Mouse (Mus musculus): ENCODE measurements around the gene Gm10382.
"Not testable (repeated sequence)": the region's sequence is repeated elsewhere in the genome, so short reads cannot be mapped to it uniquely, and the experiment has no call there.

Gm10382 gene

DNA sequence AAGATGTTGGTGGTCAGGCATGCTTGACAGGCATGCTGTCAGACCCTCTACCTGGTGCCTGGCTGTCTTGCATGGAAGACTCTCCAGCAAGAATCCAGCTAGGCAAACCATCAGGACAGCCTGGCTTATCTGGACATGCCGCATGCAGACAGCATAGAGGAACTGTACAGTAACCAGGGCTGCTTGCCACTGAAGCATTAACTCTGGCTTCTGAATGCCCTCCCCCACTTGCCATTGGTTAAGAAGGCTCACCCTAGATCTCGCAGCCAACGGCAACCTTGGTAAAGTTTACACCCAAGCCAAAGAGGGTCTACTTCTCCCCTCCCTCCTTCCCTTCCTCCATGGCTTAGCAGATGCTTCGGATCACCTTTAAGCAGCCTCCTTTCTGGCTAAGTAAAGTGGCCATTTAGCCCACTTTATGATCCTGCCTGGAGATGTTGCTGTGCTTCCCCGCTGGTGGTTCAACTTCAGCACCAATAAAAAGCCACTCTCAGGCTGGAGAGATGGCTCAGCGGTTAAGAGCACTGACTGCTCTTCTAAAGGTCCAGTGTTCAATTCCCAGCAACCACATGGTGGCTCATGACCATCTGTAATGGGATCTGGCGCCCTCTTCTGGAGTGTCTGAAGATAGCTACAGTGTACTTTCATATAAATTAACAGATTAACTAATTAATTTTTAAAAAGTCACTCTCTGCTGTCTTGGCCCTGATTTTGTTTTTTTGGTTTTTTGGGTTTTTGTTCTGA, 18.0 kb upstream of the Gm10382 start:
- no peak for DNase-seq (ENCODE audit: low read depth, low spot score)

DNA sequence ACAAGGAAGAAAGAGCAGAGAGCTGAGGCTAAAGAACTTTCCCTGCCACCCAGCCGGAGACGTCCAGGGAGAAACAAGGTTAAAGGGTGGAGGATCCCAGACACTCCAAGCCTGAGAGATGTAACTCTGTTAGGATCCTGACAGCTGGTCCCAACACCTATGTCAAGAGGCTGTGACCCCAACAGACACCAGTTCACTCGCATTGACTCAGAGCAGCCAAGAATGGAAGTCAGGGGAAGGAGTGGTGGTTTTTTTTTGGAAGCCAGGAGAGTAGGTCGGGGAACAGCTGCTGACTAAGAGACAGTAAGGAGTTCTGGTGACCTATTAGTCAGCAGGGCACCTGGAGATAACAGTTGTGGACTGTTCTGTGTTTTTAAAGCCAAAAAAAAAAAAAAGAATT, 17.1 kb upstream of the Gm10382 start:
- DNase-seq (ENCODE audit: low read depth, low spot score), result no peak

DNA sequence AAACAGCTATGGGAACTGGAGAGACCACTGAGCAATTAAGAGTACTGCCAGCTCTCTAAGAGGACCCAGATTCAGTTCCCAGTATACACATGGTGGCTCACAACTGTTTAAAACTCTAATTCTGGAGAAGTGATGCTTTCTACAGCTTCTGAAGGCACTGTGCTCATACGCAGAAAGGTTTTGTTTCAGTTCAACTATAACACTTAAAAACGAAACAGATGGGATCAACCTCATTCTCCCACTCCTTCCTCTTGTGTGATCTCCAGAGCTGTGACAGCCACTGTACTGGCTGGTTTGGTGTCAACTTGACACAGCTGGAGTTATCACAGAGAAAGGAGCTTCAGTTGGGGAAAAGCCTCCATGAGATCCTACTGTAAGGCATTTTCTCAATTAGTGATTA, 13.3 kb upstream of the Gm10382 start:
- no peak for DNase-seq (ENCODE audit: low read depth, low spot score)

DNA sequence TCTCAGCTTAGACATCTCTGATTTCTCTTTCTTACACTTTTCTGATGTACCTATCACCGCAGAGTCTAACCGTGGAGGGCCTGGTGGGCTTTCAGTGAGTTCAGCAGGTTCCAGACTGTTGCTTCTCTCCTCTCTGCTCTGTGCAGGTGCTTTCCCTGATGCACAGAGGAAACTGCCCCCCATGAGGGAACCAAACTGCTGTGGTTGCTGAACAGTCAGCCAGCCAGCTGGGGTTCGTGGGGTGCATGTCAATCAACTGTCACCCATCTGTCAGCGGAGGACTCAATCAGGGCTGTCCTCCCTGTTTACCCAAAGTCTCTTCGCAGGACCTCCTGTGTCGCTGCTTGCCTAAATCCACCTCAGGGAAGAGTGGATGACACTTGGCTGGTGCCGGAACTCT, 11.9 kb upstream of the Gm10382 start:
- no peak for DNase-seq (ENCODE audit: low read depth, low spot score)

DNA sequence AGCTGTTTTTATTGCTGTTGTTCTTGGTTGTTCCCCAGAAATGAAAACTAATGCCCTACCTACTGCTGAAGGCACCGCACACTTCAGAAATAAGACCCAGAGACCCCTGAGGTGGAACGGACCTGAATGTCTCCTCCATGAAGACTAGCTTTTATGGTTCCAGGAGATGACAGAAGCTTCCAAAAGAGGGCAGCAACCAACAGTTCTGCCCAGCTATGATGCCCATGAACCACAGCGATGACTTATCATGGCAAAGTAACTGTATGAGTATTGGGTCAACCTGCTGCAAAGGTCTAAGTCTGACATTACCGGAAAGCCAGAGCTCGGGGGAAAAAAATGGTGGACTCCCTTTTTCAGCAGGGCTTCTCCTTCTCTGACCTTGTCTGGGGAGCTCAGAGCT, 10.2 kb upstream of the Gm10382 start:
- DNase-seq (ENCODE audit: low read depth, low spot score), result no peak

DNA sequence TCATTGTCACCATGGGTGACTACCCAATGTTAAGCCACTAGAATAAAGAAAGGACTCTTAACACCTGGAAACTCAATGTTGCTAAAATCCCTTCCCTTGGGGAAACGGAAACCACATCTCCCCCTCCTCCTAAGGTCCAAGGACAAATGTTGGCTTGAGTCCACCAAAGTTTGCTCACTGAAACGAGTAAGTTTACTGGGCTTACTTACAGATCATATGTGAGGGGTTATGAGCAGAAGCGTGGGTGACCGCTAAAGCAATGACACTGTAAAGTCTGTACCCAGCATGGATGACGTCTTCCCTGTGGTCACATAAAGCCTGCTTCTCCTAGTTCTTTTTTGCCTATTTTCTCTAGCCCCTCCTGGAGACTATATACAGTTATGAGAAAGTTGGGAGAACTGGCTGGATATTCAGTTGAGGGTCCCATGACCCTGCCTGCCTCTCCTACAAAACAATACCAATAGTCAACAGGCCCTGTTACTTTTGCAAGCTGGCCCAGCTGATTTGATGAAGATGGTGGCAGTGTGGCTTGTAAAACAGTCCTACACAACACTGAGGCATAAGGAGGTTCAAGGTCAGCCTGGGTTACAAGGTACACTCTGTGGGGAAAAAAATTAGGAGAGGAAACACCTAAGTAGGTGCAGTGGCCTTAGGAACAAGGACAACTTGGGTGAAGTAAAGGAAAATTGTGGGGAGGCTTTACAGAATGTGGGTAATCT, 7.0 kb upstream of the Gm10382 start:
- DNase-seq (ENCODE audit: low read depth, low spot score), result no peak

DNA sequence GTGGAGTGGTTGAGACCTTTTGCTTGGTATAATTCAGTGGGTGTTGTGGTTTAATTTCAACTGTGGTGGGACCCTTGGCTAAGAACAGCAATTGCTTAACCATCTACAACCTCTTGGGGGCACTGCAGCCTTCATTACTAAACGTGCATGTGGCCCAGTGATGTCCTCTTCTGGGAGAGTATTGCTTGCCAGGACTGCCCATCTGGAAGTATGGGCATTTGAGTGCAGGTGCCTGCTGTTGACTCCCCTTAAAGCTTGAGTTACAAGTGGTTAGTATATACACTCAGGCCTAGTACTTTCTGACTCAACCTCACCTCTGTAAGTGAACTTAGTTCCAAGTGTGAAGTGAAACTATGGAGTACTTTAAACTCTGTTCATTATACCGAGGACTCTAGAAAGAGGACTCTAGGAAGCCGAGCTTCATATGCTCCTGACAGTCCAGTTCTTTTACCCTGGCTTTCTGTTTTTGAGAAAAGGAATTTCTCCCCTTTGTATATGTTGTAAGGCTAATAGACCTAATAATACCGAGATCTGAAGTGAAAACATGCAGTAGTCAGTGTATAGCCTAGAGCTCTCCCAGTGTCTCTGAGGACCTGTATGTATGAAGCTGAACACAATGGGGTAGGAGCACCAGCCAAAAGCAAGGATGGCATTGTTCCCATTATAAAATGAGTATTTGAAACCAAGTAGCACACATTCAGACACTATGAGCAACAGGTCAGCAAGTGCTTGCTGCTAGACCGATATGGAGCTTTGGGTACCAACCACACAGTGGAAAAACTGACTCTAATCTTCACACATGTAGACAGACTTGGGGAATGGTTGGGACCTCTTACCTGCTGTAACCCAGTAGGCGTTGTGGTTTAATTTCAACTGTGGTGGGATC, 6.2 kb upstream of the Gm10382 start:
- DNase-seq (ENCODE audit: low read depth, low spot score), result no peak

DNA sequence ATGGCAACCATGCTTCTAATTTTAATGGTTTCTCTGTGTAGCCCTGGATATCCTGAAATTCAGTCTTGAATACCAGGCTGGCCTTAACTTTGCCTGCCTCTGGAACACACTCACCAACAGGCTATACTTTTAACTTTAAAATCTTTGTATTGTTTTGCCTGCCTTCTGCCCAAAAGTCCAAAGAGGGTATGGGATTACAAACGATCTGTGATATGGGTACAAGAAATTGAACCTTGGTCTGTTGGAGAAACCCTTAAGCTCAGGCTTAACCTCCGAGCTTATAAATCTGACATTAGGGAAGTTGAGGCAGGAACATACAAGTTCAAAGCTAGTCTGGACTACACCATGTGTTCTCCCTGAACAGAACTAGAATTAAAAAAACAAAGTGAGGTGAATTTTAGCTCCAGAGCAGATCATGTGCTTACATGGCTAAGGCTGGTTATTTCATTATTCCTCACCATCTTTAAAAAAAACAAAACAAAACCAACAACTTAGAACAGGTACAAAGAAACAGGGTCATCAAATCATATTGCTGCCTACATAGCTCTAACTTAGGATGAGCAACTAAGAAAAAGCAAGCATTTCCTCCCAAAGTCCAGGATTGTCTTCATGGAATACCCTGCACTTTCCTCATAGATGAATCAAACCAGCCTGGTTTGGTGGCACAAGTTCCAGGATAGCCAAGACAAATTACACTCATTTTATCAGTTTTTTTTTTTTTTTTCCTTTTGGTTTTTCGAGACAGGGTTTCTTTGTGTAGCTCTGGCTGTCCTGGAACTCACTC, 5.3 kb upstream of the Gm10382 start:
- no peak for DNase-seq (ENCODE audit: low read depth, low spot score)

DNA sequence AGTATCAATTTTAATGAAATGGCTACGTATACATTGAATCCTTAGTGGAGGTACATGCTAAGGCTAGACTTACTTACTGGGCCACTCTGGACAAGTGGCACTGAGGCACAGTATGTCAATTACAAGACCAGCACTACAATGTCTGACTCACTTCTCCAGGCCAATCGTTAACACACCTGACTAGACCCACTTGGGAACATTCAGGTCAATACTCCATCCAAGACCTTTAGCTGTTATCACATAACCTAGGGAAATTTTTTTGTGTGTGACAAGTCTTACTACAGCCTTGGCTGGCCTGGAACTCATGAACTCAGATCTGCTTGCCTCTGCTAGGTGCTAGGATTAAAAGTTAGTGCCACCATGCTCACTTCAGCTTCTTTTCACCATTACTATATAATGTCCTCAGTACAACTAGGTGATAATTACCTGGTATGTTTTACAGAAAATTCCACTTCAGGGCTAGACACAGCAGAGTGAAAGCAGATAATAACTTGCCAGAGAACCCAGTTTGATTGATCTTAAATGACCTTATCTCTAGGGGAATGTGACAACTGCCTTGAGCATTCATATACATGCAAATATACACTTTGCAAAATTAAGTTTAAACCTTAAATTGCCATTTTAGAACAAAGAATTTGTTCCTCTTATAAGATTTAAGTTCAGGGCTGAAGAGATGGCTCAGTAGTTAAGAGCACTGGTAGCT, 4.5 kb upstream of the Gm10382 start:
- DNase-seq (ENCODE audit: low read depth, low spot score), result no peak

DNA sequence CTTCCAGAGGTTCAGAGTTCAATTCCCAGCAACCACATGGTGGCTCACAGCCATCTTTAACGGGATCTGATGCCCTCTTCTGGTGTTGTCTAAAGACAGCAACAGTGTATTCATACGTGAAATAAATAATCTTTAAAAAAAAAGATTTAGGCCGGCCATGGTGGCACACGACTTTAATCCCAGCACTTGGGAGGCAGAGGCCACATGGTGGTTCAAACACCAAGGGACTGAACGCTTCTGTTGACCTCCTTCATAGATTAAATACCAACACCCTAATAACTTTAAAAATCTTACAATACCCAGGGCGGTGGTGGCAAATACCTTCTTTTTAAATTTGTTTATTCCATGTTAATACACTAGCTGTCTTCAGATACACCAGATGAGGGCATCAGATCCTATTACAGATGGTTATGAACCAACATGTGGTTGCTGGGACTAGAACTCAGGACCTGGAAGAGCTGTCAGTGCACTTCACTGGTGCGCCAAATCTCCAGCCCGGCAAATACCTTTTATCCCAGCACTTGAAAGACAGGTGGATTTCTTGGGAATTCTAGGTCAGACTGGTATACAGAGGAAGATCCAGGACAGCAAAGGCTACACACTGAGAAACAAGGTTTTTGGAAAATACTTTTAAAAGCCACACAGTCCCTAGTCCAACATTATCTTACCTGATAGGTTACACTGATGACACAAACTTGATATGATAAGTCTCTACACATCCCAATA, 3.7 kb upstream of the Gm10382 start:
- no peak for DNase-seq (ENCODE audit: low read depth, low spot score)

DNA sequence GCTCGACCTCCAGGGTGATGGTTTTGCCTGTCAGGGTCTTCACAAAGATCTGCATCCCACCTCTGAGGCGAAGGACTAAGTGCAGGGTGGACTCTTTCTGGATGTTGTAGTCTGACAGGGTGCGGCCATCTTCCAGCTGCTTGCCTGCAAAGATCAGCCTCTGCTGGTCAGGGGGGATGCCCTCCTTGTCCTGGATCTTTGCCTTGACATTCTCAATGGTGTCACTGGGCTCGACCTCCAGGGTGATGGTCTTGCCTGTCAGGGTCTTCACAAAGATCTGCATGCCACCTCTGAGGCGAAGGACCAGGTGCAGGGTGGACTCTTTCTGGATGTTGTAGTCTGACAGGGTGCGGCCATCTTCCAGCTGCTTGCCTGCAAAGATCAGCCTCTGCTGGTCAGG, 1.8 kb upstream of the Gm10382 start:
- DNase-seq (ENCODE audit: low read depth, low spot score), result not testable (repeated sequence)

DNA sequence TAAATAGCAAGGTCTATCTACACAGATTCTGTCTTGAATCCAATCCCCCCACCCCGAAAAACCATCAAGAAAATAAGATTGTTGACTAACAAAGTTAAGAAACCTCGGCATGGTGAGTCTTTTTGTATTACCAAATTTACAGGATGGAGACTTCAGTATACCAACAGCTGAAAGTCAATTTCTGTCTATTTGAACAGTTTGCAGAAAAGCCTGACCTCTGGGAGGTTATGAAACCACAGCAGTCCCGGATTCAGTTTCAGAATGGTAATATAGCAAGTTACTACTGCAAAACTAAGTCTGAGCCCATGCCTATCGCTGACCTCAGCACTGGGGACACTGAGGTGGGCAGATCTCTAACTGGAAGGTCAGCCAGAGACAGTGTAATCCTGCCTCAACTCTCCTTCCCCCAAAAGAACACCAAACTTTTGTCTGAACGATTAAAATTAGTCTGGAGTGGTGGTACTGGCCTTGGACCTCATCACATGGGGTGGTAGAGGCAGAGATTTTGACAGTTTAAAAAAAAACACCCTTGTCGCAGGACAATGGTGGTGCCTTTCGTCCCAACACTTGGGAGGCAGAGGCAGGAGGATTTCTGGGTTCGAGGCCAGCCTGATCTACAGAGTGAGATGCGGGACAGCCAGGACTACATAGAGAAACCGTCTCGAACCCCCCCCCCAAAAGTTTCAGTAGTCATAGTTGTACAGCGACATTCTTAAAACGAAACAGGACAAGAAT, 597 bp upstream of the Gm10382 start:
- no peak for DNase-seq (ENCODE audit: low read depth, low spot score)

DNA sequence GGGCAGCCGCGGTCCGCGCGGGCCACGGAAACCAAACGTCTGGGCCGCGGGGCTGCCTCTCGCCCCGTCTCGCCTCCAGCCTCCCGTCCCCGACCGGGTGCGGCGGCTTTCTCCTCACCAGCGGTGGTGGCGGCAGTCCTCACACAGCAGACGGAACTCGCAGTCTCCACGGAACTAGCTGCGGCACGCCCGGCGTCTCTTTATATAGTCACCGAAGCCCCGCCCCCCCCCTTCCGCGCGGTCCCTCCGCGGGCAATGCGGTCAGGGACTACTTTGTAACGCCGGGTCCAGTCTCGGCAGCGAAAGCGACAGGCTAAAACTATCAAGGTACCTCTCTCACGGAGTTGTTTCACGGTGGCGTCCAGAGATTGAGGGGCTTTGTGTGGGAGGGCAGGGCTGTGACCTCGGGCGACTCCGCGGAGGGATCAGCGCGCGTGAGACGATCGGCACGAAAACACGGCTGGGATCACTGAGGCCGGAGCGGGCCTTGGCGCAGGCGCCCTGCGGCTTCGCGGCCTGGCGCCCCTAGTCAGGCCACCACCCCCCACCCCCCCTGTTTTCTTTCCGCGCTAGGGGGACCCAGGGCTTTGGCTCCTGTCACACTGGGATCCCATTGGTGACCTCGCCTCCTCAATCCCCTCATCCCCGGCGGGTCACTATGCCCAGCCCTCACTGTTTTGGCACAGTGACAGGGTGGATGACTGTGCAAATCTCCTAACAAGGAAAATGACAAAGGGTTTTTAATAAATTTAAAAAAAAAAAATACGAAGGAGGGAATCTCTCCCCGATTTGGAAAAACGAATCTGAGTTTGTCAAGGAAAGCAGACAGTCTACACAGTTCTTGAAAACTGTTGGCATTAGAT, 688 bp downstream of the Gm10382 start, which contains the start of gene Ubc:
Gene Ubc (minus strand): TSS at position 624 of the 863 bp plus-strand sequence.
- no peak for DNase-seq (ENCODE audit: low read depth, low spot score)

DNA sequence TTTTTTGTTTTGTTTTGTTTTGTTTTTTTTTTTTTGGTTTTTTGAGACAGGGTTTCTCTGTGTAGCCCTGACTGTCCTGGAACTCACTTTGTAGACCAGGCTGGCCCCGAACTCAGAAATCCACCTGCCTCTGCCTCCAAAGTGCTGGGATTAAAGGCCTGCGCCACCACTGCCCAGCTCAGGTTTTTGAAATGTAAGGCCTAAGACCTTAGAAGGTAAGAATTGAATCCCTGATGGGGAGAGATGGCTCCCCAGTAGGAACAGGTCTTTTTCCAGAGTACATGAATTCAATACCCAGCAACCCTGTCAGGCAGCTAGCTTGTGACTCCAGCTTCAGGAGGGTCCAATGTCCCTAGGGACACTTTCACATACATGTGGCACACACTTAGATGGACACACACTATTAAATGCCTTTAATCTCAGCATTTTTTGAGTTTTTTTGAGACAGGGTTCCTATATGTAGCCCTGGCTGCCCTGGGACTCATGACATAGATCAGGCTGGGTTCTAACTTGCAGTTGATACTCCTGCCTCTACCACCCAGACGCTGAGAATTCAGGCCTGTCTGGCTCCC, 1.9 kb downstream of the Gm10382 start:
- DNase-seq (ENCODE audit: low read depth, low spot score), result no peak

DNA sequence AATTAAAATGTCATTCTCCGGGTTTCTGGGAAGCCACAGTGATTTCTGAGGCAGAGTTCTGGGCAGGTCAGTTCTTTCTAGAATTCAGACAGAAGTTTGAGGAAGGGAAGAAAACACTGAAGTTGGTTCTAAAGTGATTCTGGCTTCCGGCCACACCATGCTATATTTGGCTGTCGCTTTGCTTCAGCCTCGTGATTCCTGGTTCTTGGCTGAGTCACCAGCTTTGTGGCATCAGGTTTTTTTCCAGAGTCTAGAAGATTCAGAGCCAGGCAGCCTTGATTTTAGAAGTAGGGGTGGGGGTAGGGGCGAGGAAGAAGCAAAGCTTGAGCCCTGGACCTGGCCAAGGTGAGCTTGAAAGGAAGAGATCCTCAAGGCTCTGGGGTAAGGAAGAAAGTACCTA, 2.5 kb downstream of the Gm10382 start:
- DNase-seq (ENCODE audit: low read depth, low spot score), result no peak

DNA sequence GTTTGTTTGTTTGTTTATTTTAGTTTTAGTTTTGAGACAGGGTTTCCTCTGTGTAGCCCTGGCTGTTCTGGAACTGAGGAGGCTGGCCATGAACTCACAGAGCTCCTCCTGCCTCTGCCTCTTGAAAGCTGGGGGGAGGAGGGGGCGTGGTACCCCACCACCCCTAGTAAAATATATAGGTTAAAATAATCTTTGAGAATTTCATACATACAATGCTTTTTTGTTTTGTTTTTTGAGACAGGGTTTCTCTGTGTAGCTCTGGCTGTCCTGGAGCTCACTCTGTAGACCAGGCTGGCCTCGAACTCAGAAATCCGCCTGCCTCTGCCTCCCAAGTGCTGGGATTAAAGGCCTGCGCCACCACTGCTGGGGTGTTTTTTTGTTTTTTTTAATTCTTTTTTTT, 3.1 kb downstream of the Gm10382 start:
- not testable (repeated sequence) for DNase-seq (ENCODE audit: low read depth, low spot score)

DNA sequence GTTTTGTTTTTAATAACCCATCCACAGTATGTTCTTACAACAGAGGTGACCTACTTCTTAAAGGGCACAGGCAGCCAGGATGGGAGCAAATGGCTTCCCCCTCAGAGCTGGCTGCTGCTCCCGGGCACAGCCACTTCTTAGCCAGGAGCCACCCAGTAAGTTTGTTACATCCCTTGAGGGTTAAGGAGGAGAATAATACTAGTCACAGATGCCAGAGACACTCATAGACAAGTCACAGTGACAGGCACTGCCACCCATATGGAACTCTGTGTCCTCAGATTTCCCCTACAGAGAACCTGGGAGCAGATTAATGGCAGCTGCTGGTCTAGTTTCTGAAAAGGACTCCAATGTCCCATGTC, 3.5 kb downstream of the Gm10382 start:
- no peak for DNase-seq (ENCODE audit: low read depth, low spot score)

DNA sequence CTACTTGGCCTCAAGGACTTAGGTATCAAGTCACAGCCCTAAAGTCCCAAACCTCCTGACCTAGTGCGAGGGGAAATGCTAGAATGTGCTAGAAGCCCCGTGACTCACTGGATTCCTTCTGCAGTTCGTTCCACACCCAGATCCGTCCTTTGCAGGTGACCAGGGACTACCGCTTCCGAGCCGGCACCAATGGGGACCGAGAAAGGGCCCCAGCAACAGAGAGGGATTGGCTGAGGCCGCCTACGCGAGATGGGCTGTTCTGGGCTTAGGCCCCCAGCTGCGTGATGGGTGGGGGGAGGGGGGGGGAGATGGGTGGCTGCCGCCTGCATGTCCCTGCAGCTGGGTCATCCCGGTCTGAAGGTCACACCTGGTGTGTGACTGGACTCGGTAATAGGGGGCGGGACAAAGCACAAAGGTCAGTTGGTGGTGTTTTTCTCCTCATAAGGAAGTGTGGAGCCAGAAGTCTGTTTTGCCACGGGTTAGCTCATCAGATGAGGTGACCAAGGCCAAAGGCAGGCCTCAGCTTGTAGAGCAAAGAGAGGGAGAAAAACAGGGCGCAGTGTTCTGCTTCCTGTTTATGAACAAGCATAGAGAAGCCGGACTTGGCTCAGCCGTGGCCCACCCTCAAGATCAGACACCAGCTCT, 4.0 kb downstream of the Gm10382 start:
- peak; percentile 96 for DNase-seq (ENCODE audit: low read depth, low spot score)

Measured in brain, embryonic 18.5 days (tissue).